In the genomic region with DNA sequence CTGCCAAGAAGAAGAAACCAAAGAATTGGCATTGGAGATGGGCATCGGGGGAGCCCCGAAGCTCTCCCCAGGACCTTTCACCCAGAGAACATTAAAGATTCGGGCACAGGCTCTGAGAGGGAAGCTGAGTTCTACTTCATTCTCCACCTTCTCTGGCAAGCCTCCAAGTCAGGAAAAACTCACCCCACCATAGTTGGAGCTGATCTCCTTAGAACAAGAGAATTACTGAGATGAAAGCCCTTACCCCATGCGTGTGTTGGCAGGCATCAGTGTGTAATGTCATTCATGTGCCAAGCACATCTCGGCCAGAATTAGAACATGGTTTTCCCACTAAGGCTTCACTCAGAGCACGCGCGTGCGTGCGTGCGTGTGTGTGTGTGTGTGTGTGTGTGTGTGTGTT, we compare ENCODE assay signal across 9 mouse cellular contexts. TPM values are rescaled to one million over a fixed set of nuclear protein-coding genes. Genes with fewer than 3 reads are reported as not detected.
DNase-seq lines count a peak whose midpoint lies in the region; ATAC-seq lines count a peak whose summit lies in the region.
"Had no signal": no experiment of that assay in that cellular context is flagged by ENCODE, and none has a peak within 500 bp of the region (broad histone marks: within the 10 kb centered on the region; RNA-seq: fewer than 3 reads in every experiment).

No protein-coding gene starts in this region.

- peaks cover 18% of the 10 kb centered on the region for H3K4me1 ChIP-seq in midbrain, embryonic 14.5 days (ENCODE audit: control insufficient read depth, insufficient read depth, low read length)

- no peak overlapping the region for H3K4me2 ChIP-seq in midbrain, embryonic 14.5 days (ENCODE audit: low read length)

- 73% methylated on average over 11 of the region's 11 CpGs for WGBS in midbrain, embryonic 14.5 days

- H3K9me3 ChIP-seq in midbrain, embryonic 14.5 days (ENCODE audit: control insufficient read depth, low read length), result no peaks in the 10 kb centered on the region

- peaks cover 44% of the 10 kb centered on the region for H3K27me3 ChIP-seq in midbrain, embryonic 14.5 days (ENCODE audit: control insufficient read depth, insufficient read depth, low read length)

- intact Hi-C loops in left cerebral cortex, postnatal 4 days (cut with DNase I), result no loop called here

- H3K27ac ChIP-seq in midbrain, embryonic 14.5 days (replicated peaks; ENCODE audit: low read depth, low read length), result no peak overlapping the region

- no peak overlapping the region for H3K9ac ChIP-seq in midbrain, embryonic 14.5 days (replicated peaks; ENCODE audit: low read length)

- H3K36me3 ChIP-seq in midbrain, embryonic 14.5 days (ENCODE audit: control insufficient read depth, insufficient read depth, low read length), result no peaks in the 10 kb centered on the region

- peak; percentile 46 to 51 for DNase-seq in heart, adult 18-20 months
- no peak for DNase-seq in heart, adult 8-10 months (ENCODE audit: low spot score)
- peak; percentile 61 for DNase-seq in left cerebral cortex, postnatal 4 days
- no peak for DNase-seq in left cerebral cortex, adult 11 months (ENCODE audit: low spot score)
- DNase-seq in layer of hippocampus, postnatal 10 days (ENCODE audit: low spot score in 2 of 2), result peak; percentile 63 to 67
- DNase-seq in midbrain, embryonic 14.5 days, result peak; percentile 66
- no peak for DNase-seq in thymus, postnatal 4 days

- no peak for ATAC-seq in midbrain, embryonic 14.5 days (ENCODE audit: low FRiP score, low TSS enrichment)
- ATAC-seq: intestine, embryonic 16.5 days had no signal

- H3K4me3 ChIP-seq in midbrain, embryonic 14.5 days (replicated peaks; ENCODE audit: low read depth, low read length), result no peak overlapping the region

RNA-seq across cellular contexts. Expression of a gene that starts 7.0 kb away (rescaled TPM):
- 10 to 100 TPM; 12.0 to 13.2 TPM for total RNA-seq in heart, adult 18-20 months (2021)
- total RNA-seq in heart, adult 8-10 months (2022), result 10 to 100 TPM; 12.6 to 16.0 (median 13.7) TPM
- total RNA-seq in left cerebral cortex, postnatal 4 days (2021), result 10 to 100 TPM; 16.9 to 20.6 TPM
- total RNA-seq in layer of hippocampus, postnatal 10 days (2021), result 10 to 100 TPM; 44.8 TPM
- 7.2 and 8.0 TPM in 2 replicates for polyA plus RNA-seq in midbrain, embryonic 14.5 days (2014; fragmentation: Nextera tagmentation; extraction: Ambion mirVana)

RNA-seq across cellular contexts. Expression of a gene that starts 21.3 kb away (rescaled TPM):
- total RNA-seq in heart, adult 18-20 months (2021), result under 1 TPM in 1 of 2 experiments, not detected in 1; 0.87 TPM
- total RNA-seq in heart, adult 8-10 months (2022), result under 1 TPM in 1 of 4 experiments, not detected in 3; 0.41 TPM
- 10 to 100 TPM; 11.6 to 12.8 TPM for total RNA-seq in left cerebral cortex, postnatal 4 days (2021)
- total RNA-seq in layer of hippocampus, postnatal 10 days (2021), result 10 to 100 TPM in 1 of 2 experiments, 1 to 10 TPM in 1; 8.0 to 10.0 TPM
- 12.9 and 13.2 TPM in 2 replicates for polyA plus RNA-seq in midbrain, embryonic 14.5 days (2014; fragmentation: Nextera tagmentation; extraction: Ambion mirVana)
- total RNA-seq: ES-E14 had no signal

RNA-seq across cellular contexts. Expression of a gene that starts 30.9 kb away (rescaled TPM):
- total RNA-seq in heart, adult 18-20 months (2021), result 10 to 100 TPM; 30.6 to 35.9 TPM
- total RNA-seq in heart, adult 8-10 months (2022), result 10 to 100 TPM; 32.9 to 48.6 (median 39.2) TPM
- total RNA-seq in left cerebral cortex, postnatal 4 days (2021), result 10 to 100 TPM; 61.4 to 62.0 TPM
- total RNA-seq in layer of hippocampus, postnatal 10 days (2021), result 10 to 100 TPM; 33.9 to 36.0 TPM
- polyA plus RNA-seq in midbrain, embryonic 14.5 days (2014; fragmentation: Nextera tagmentation; extraction: Ambion mirVana), result 68.4 and 79.9 TPM in 2 replicates

RNA-seq across cellular contexts. Expression of a gene that starts 31.2 kb away (rescaled TPM):
- under 1 TPM; 0.45 to 0.46 TPM for total RNA-seq in heart, adult 18-20 months (2021)
- total RNA-seq in heart, adult 8-10 months (2022), result under 1 TPM; 0.22 to 0.63 (median 0.43) TPM
- 1 to 10 TPM; 2.9 to 4.3 TPM for total RNA-seq in left cerebral cortex, postnatal 4 days (2021)
- 1 to 10 TPM; 2.0 to 2.3 TPM for total RNA-seq in layer of hippocampus, postnatal 10 days (2021)
- polyA plus RNA-seq in midbrain, embryonic 14.5 days (2014; fragmentation: Nextera tagmentation; extraction: Ambion mirVana), result 3.3 and 3.7 TPM in 2 replicates

Comparison
In these comparisons a context has a peak if more than half of its experiments do, and no peak if none do; other contexts are left out.
1. DNase-seq: peak in heart, adult 18-20 months (2 of 2), left cerebral cortex, postnatal 4 days (single experiment), layer of hippocampus, postnatal 10 days (2 of 2) and midbrain, embryonic 14.5 days (single experiment); none in heart, adult 8-10 months (single experiment), left cerebral cortex, adult 11 months (single experiment) and thymus, postnatal 4 days (single experiment).
2. RNA of a gene that starts 21.3 kb away (total RNA-seq): 11.6 to 12.8 TPM in left cerebral cortex, postnatal 4 days and 8.0 to 10.0 TPM in layer of hippocampus, postnatal 10 days; 0.87 TPM in heart, adult 18-20 months and 0.41 TPM in heart, adult 8-10 months; every median in the first group is over 4 times any median in the second.